Mouse (Mus musculus) E14TG2a.4 (cell line): ENCODE measurements around the gene Slc4a4.

Source experiments
- H3K27me3 ChIP-seq: 2 replicates; pipeline ENCODE4 v1.6.1; 2014; ENCODE audit warnings: low read length, control low read depth; ENCODE audit not compliant: insufficient read depth
- H3K36me3 ChIP-seq: 2 replicates; pipeline ENCODE4 v1.6.1; 2014; ENCODE audit warnings: low read length, control low read depth; ENCODE audit not compliant: insufficient read depth
- H3K4me1 ChIP-seq: replicated peaks from 2 replicates; pipeline ENCODE4 v1.6.1; 2014; ENCODE audit warnings: low read depth, low read length, control low read depth
- H3K4me3 ChIP-seq: replicated peaks from 2 replicates; pipeline ENCODE4 v1.5.1; 2014; ENCODE audit warnings: mild to moderate bottlenecking, low read length
- H3K9me3 ChIP-seq: 2 replicates; pipeline ENCODE4 v1.6.1; 2014; ENCODE audit warnings: low read length, control low read depth
- CTCF ChIP-seq: conservative IDR thresholded peaks from 2 replicates; pipeline ENCODE4 v1.5.1; 2014; ENCODE audit warnings: low read length
- NANOG ChIP-seq: IDR thresholded peaks from 2 replicates; pipeline ENCODE4 v1.6.1; 2014; ENCODE audit warnings: borderline replicate concordance, low read length, mixed read lengths
- POU5F1 ChIP-seq: IDR thresholded peaks from 2 replicates; pipeline ENCODE4 v1.6.1; 2014; ENCODE audit warnings: low read length, borderline replicate concordance

Gene Slc4a4

GRCm38 (mm10) chr5:89171025-89171718, 284.6 kb downstream of the Slc4a4 start:
- no peaks in the 10 kb centered on the region; the same call in 1 of the 2 replicates for H3K4me1 ChIP-seq
- H3K27me3 ChIP-seq = no peaks in the 10 kb centered on the region
- H3K4me3 ChIP-seq = no peak overlapping the region
- H3K9me3 ChIP-seq = no peaks in the 10 kb centered on the region
- no peaks in the 10 kb centered on the region for H3K36me3 ChIP-seq
- no peak for TF ChIP-seq CTCF
- no peak for TF ChIP-seq NANOG
- TF ChIP-seq POU5F1 = no peak

DNA sequence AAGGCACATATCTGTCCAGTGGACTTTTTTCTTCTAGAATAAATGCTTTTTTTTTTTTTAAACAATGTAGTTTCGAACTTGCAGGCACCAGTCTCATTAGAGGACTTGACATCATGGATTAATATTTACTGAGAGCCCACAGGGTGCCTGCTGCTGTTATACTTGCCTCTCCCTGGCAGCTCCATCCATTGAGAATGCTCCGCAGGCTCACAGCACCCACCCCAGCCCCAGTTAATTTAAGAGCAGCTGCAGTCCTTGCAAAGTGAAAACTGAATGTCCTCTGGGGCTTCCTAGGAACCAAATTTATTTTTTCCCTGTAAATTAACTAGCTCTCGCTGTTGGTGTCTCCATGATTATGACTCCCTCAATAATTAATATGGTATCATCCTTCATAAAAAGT, 303.4 kb downstream of the Slc4a4 start:
- Histone ChIP-seq H3K27me3 (no peaks in the 10 kb centered on the region), H3K9me3 (no peaks in the 10 kb centered on the region), H3K4me1 (no peaks in the 10 kb centered on the region), H3K4me3 (no peak overlapping the region), H3K36me3 (no peaks in the 10 kb centered on the region)
- no peak for TF ChIP-seq CTCF
- TF ChIP-seq NANOG = no peak
- no peak for TF ChIP-seq POU5F1

GRCm38 (mm10) chr5:89194654-89195053, 308.0 kb downstream of the Slc4a4 start:
- no peak overlapping the region for H3K4me3 ChIP-seq
- H3K9me3 ChIP-seq = no peaks in the 10 kb centered on the region
- H3K4me1 ChIP-seq = no peaks in the 10 kb centered on the region
- no peaks in the 10 kb centered on the region for H3K36me3 ChIP-seq
- no peak for TF ChIP-seq NANOG
- TF ChIP-seq POU5F1 = no peak
- no peak for TF ChIP-seq CTCF
- no peaks in the 10 kb centered on the region for H3K27me3 ChIP-seq

GRCm38 (mm10) chr5:89198501-89198900, 311.9 kb downstream of the Slc4a4 start:
- no peaks in the 10 kb centered on the region for H3K9me3 ChIP-seq
- H3K4me3 ChIP-seq = no peak overlapping the region
- no peaks in the 10 kb centered on the region for H3K27me3 ChIP-seq
- H3K4me1 ChIP-seq = no peaks in the 10 kb centered on the region
- no peak for TF ChIP-seq NANOG
- no peak for TF ChIP-seq CTCF
- no peak for TF ChIP-seq POU5F1
- no peaks in the 10 kb centered on the region for H3K36me3 ChIP-seq

GRCm38 (mm10) chr5:89209973-89210703, 323.5 kb downstream of the Slc4a4 start:
- Histone ChIP-seq H3K4me3 (no peak overlapping the region), H3K9me3 (no peaks in the 10 kb centered on the region), H3K4me1 (no peaks in the 10 kb centered on the region), H3K27me3 (no peaks in the 10 kb centered on the region), H3K36me3 (no peaks in the 10 kb centered on the region)
- no peak for TF ChIP-seq POU5F1
- no peak for TF ChIP-seq NANOG
- no peak for TF ChIP-seq CTCF

DNA sequence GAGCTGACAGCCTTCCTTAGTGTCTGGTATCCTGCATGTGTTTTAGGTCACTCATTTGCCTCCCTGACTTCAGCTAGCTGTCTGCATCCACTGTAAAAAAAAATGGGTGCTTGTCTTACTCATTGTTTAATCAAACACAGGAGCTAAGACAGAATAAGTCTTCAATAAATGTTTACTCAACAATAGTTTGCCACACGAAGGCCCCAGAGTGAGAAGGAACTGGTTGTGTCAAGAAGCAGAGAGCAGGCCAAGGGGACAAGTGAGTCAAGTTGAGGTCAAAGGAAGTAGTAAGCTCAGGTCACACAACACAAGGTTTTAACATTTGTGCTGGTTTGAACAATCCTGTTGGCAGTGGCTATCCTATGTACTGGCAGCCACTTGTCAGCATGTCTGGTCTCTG, 324.4 kb downstream of the Slc4a4 start:
- no peaks in the 10 kb centered on the region for H3K27me3 ChIP-seq
- TF ChIP-seq POU5F1 = no peak
- H3K36me3 ChIP-seq = no peaks in the 10 kb centered on the region
- H3K4me1 ChIP-seq = no peaks in the 10 kb centered on the region
- no peak overlapping the region for H3K4me3 ChIP-seq
- H3K9me3 ChIP-seq = no peaks in the 10 kb centered on the region

GRCm38 (mm10) chr5:89218222-89218621, 331.6 kb downstream of the Slc4a4 start:
- TF ChIP-seq CTCF (no peak), POU5F1 (no peak), NANOG (no peak)

DNA sequence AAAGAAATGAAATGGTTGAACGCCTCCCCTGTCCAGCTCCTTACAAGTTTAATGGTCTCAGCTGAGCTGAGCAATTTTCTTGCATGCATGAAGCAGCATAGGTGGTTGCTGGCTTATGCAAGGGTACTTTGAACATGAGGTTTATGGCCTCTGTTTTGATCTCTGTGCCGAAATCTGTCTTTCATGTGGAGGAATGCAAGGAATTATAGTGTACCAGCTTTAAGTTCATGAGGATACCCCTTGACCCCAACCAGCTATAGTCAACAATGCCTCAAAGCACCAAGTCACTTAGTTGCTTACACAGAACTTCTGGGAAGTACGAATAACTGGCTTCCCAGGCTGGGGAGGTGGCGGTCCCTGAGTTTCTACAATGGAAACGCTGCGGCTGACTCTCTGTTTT, 332.1 kb downstream of the Slc4a4 start:
- Histone ChIP-seq H3K9me3 (no peaks in the 10 kb centered on the region), H3K36me3 (no peaks in the 10 kb centered on the region), H3K4me3 (no peak overlapping the region), H3K27me3 (no peaks in the 10 kb centered on the region), H3K4me1 (no peaks in the 10 kb centered on the region)
- TF ChIP-seq NANOG (no peak), POU5F1 (no peak), CTCF (no peak)

More at GRCm38 (mm10) chr5:89218222-89218621, 331.6 kb downstream of the Slc4a4 start:
- Histone ChIP-seq H3K27me3 (no peaks in the 10 kb centered on the region), H3K4me1 (no peaks in the 10 kb centered on the region), H3K4me3 (no peak overlapping the region), H3K9me3 (no peaks in the 10 kb centered on the region), H3K36me3 (no peaks in the 10 kb centered on the region)
